Mouse (Mus musculus) layer of hippocampus, adult 6 months (tissue): ENCODE measurements around the gene Gm5800. TPM values are rescaled to one million over a fixed set of nuclear protein-coding genes. Genes with fewer than 3 reads are reported as not detected.

Source experiments
- long read RNA-seq, 2 experiments: library from polyadenylated mRNA; unstranded; transcript quantifications; one replicate each; pipeline ENCODE4 v2.0.0; 2019 to 2020
- polyA plus RNA-seq: library from polyadenylated mRNA; unstranded; fragments of <200 nt; fragmentation: Nextera tagmentation; gene quantifications from 2 replicates; pipeline ENCODE4 v1.2.3, GENCODE M21; 2021

Gm5800 gene
- not detected in 2 replicates for polyA plus RNA-seq
- long read RNA-seq, experiment 1, result 0 reads
- long read RNA-seq, experiment 2, result 0 reads

DNA sequence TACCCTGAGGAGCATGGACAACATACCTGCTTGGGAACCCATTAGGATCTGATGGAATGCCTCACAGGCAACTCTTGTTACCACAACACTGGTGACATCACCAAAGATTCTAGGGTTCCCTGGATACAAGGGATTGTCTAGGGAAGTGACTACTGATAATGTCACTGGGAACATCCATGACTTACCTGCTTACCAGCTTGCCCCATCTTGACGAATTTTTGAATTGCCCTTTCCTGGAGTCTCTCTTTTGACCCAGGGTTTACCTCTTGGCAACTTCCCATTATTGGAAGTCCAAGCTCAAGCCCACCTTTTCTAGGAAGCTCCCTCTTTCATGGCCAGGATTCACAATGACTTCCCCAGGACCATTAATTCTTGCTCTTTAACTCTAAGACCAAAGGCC is at the start of gene Gm5800:
Gene Gm5800 (minus strand): TSS at position 101 of the 400 bp plus-strand sequence.

DNA sequence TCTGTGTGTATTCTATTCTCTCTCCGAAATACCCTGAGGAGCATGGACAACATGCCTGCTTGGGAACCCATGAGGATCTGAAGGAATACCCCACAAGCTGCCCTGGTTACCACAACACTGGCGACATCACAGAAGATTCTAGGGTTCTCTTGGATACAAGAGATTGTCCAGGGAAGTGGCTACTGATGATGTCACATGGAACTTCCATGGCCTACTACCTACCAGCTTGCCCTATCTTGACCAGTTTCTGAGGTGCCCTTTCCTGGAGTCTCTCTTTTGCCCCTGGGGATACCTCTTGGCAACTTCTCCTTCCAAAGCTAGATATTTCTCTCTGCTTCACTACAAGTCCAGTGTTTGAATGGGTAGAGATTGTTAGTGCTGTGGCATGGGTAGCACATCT is 21.6 kb downstream of the Gm5800 start, which contains the start of gene Gm17079:
Gene Gm17079 (minus strand): TSS at position 101 of the 400 bp plus-strand sequence.

Other genes with a start within 250 kb of the Gm5800 start
- not detected in 2 replicates for gene Gm5622, start 164.4 kb downstream of the Gm5800 start, polyA plus RNA-seq
- gene Gm17175, start 143.1 kb downstream of the Gm5800 start, polyA plus RNA-seq, result not detected in 2 replicates
- gene Gm17174, start 125.0 kb downstream of the Gm5800 start, polyA plus RNA-seq, result not detected in 2 replicates
- gene Gm17078, start 105.9 kb downstream of the Gm5800 start, polyA plus RNA-seq, result not detected in 2 replicates
- gene Gm4181, start 81.5 kb downstream of the Gm5800 start, polyA plus RNA-seq, result not detected in 2 replicates
- not detected in 2 replicates for gene Gm17079, start 21.7 kb downstream of the Gm5800 start, polyA plus RNA-seq
- not detected in 2 replicates for gene Ang4, start 56.4 kb upstream of the Gm5800 start, polyA plus RNA-seq
- gene AY358078, start 82.9 kb upstream of the Gm5800 start, polyA plus RNA-seq, result not detected in 2 replicates
- not detected in 2 replicates for gene Ear6, start 136.5 kb upstream of the Gm5800 start, polyA plus RNA-seq
- gene Mettl17, start 167.7 kb upstream of the Gm5800 start, polyA plus RNA-seq, result 16.4 and 19.8 TPM in 2 replicates
- gene Slc39a2, start 175.7 kb upstream of the Gm5800 start, polyA plus RNA-seq, result 0.14 and 0.15 TPM in 2 replicates
- 854 and 926 TPM in 2 replicates for gene Ndrg2, start 197.0 kb upstream of the Gm5800 start, polyA plus RNA-seq
- not detected in 2 replicates for gene Tppp2, start 201.2 kb upstream of the Gm5800 start, polyA plus RNA-seq
- gene Rnase13, start 205.6 kb upstream of the Gm5800 start, polyA plus RNA-seq, result 0.10 TPM in 2 replicates